Mouse (Mus musculus): ENCODE measurements around the gene Rexo2. TPM values are rescaled to one million over a fixed set of nuclear protein-coding genes. Genes with fewer than 3 reads are reported as not detected.

Gene Rexo2
- total RNA-seq (2012; rRNA removed) (183 and 190 TPM in 2 replicates), polyA plus RNA-seq (2012; ENCODE audit: insufficient read depth in 1 of 2, insufficient read length in 2 of 2, low read depth in 1 of 2, low replicate concordance in 2 of 2, missing spikeins in 1 of 2) (100 to 1,000 TPM in 1 of 2 experiments, not detected in 1; 338 TPM)

- H3K4me1 ChIP-seq (ENCODE audit: control insufficient read depth in 1 of 2, insufficient read depth in 2 of 2, low read length in 2 of 2): peaks cover 9 to 16% of the 10 kb centered on the region in 2 experiments
- peak; percentile 97 for DNase-seq (ENCODE audit: low read depth, low spot score)
- TF ChIP-seq GABPA (IDR thresholded peaks at IDR 0.05; ENCODE audit: low read depth, low read length): no peak
- TF ChIP-seq CHD2 (IDR thresholded peaks at IDR 0.05; ENCODE audit: low read length): peak; percentile 39; the same call in 1 of the 2 replicates
- peak; percentile 67; the same call in 1 of the 2 replicates for TF ChIP-seq TBP (IDR thresholded peaks at IDR 0.05; ENCODE audit: low read depth, low read length)
- TF ChIP-seq MEF2A (IDR thresholded peaks at IDR 0.05; ENCODE audit: extremely low read depth, insufficient replicate concordance, low read depth, low read length, poor library complexity, severe bottlenecking): no peak
- no peak for TF ChIP-seq POLR2AphosphoS5 (IDR thresholded peaks at IDR 0.05; ENCODE audit: borderline replicate concordance, low read depth, low read length)
- peak; percentile 71 for TF ChIP-seq BHLHE40 (IDR thresholded peaks at IDR 0.05; ENCODE audit: borderline replicate concordance, low read depth, low read length)
- 0 out of 6 replicates have a peak, but pooled peaks of 1 of the 3 experiments have one; percentile 2 for TF ChIP-seq CTCF (IDR thresholded peaks at IDR 0.05 in 2 of 3, conservative IDR thresholded peaks at IDR 0.05 in 1 of 3; ENCODE audit: control insufficient read depth in 1 of 3, insufficient read depth in 1 of 3, low read depth in 2 of 3, low read length in 3 of 3, poor library complexity in 1 of 3, severe bottlenecking in 1 of 3)
- no peak for TF ChIP-seq ZC3H11A (IDR thresholded peaks at IDR 0.05; ENCODE audit: low read depth, low read length)
- peak; percentile 85 for TF ChIP-seq NRF1 (IDR thresholded peaks at IDR 0.05; ENCODE audit: insufficient read depth, low read depth, low read length, poor library complexity, severe bottlenecking)
- 0 out of 2 replicates have a peak, but pooled peaks have one; percentile 3 for TF ChIP-seq RCOR1 (IDR thresholded peaks at IDR 0.05; ENCODE audit: low read depth, low read length)
- no peak for TF ChIP-seq RAD21 (IDR thresholded peaks at IDR 0.05; ENCODE audit: low read depth, low read length)
- peak; percentile 89 for TF ChIP-seq KAT2A (conservative IDR thresholded peaks at IDR 0.05; ENCODE audit: low read depth, low read length)
- TF ChIP-seq POLR2A (IDR thresholded peaks at IDR 0.05; ENCODE audit: control insufficient read depth in 1 of 2, insufficient read depth in 1 of 2, low read depth in 1 of 2, low read length in 2 of 2, poor library complexity in 1 of 2): peak; percentile 61 to 95
- TF ChIP-seq UBTF (IDR thresholded peaks at IDR 0.05; ENCODE audit: borderline replicate concordance, insufficient read depth, low read depth, low read length): no peak
- TF ChIP-seq GATA1 (IDR thresholded peaks at IDR 0.05; ENCODE audit: low read depth, low read length): 0 out of 2 replicates have a peak, but pooled peaks have one; percentile 29
- peak; percentile 37; the same call in 1 of the 2 replicates for TF ChIP-seq TAL1 (IDR thresholded peaks at IDR 0.05; ENCODE audit: low read length)
- peak; percentile 59; the same call in 1 of the 2 replicates for TF ChIP-seq ZMIZ1 (IDR thresholded peaks at IDR 0.05; ENCODE audit: low read depth, low read length)
- no peak for TF ChIP-seq ZKSCAN1 (IDR thresholded peaks at IDR 0.05; ENCODE audit: low read depth, low read length)
- TF ChIP-seq ZNF384 (IDR thresholded peaks at IDR 0.05; ENCODE audit: low read depth, low read length): peak; percentile 94
- TF ChIP-seq SMC3 (IDR thresholded peaks at IDR 0.05; ENCODE audit: low read depth, low read length): no peak
- TF ChIP-seq MYC (IDR thresholded peaks at IDR 0.05; ENCODE audit: low read depth, low read length): peak; percentile 98
- TF ChIP-seq MAX (IDR thresholded peaks at IDR 0.05; ENCODE audit: low read length): peak; percentile 95
- no peak for TF ChIP-seq ELF1 (IDR thresholded peaks at IDR 0.05; ENCODE audit: low read depth, low read length)
- TF ChIP-seq MAZ (IDR thresholded peaks at IDR 0.05; ENCODE audit: low read depth, low read length): 0 out of 2 replicates have a peak, but pooled peaks have one; percentile 9
- TF ChIP-seq EP300 (IDR thresholded peaks at IDR 0.05; ENCODE audit: low read depth in 1 of 2, low read length in 2 of 2): 0 out of 4 replicates have a peak, but pooled peaks of 1 of the 2 experiments have one; percentile 4
- no peak; the same call in 1 of the 2 replicates for TF ChIP-seq E2F4 (IDR thresholded peaks at IDR 0.05; ENCODE audit: borderline replicate concordance, low read depth, low read length)
- TF ChIP-seq JUND (IDR thresholded peaks at IDR 0.05; ENCODE audit: low read depth, low read length): no peak
- TF ChIP-seq MYB (IDR thresholded peaks at IDR 0.05; ENCODE audit: low read depth, low read length): no peak
- peak; percentile 27; the same call in 1 of the 2 replicates for TF ChIP-seq ETS1 (IDR thresholded peaks at IDR 0.05; ENCODE audit: low read depth, low read length)
- no peak for TF ChIP-seq CHD1 (IDR thresholded peaks at IDR 0.05; ENCODE audit: low read depth, low read length)
- peak; percentile 99 for TF ChIP-seq MXI1 (IDR thresholded peaks at IDR 0.05; ENCODE audit: low read depth, low read length)
- TF ChIP-seq HCFC1 (IDR thresholded peaks at IDR 0.05; ENCODE audit: low read depth, low read length): peak; percentile 98
- TF ChIP-seq SIN3A (IDR thresholded peaks at IDR 0.05; ENCODE audit: low read length): peak; percentile 92
- peak; percentile 59; the same call in 1 of the 2 replicates for TF ChIP-seq POLR2AphosphoS2 (IDR thresholded peaks at IDR 0.05; ENCODE audit: low read length)
Observed at GRCm38 (mm10) chr9:48480411-48481213, at the start of gene Rexo2. Rexo2 (minus strand) TSS chr9:48480623.

More at GRCm38 (mm10) chr9:48480411-48481213, at the start of gene Rexo2:
- Histone ChIP-seq H3K27me3 (ENCODE audit: control insufficient read depth in 1 of 2, insufficient read depth in 2 of 2, low read length in 2 of 2) (no peaks in the 10 kb centered on the region), H3K9me3 (replicated peaks; ENCODE audit: insufficient read depth, low read length) (no peaks in the 10 kb centered on the region), H3K36me3 (ENCODE audit: control insufficient read depth in 1 of 2, insufficient read depth in 2 of 2, low read length in 2 of 2) (peaks cover 2 to 31% of the 10 kb centered on the region in 2 experiments; a peak in 3 of 4 replicates), H3K27ac (ENCODE audit: control insufficient read depth, low read depth, low read length) (peak within 1 kb of the TSS; percentile 83), H3K9ac (ENCODE audit: control insufficient read depth, low read depth, low read length, poor library complexity, severe bottlenecking) (peak within 1 kb of the TSS; percentile 93), H3K79me2 (ENCODE audit: control insufficient read depth, insufficient read depth, low read length, poor library complexity) (peaks cover 22% of the 10 kb centered on the region), H3K4me3 (ENCODE audit: control insufficient read depth in 1 of 2, insufficient read depth in 1 of 2, low read depth in 2 of 2, low read length in 2 of 2) (peak within 1 kb of the TSS; percentile 86 to 90)

Measured in MEL (cell line).